Mouse (Mus musculus): ENCODE results near the gene Olfr695. TPM values are rescaled to one million over a fixed set of nuclear protein-coding genes. Genes with fewer than 3 reads are reported as not detected.
"Not testable (repeated sequence)": the region's sequence is repeated elsewhere in the genome, so short reads cannot be mapped to it uniquely, and the experiment has no call there.

Gene Olfr695
- polyA plus RNA-seq (2015; fragmentation: Nextera tagmentation; extraction: Ambion mirVana) = not detected in 2 replicates

DNA sequence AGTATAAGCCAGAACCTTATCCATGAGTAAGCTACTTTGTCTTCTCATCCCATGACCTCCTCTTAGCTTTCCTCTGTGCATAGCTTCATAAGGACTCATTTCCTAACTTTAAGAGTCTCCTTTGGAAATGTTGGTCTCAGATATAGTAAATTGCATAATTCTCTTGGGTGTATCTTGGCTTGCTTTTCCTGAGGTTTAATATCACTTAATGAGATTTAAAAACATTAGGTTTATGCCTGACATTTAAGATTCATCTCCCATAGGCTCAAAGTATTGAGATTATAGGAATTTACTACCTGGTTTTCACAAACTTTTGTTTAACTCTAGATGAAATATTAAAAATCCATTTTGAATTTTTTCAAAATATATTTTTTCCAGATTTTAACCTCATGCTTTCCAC is at the start of gene Olfr695:
Gene Olfr695 (minus strand): TSS at position 101 of the 400 bp plus-strand sequence.
- H3K27ac ChIP-seq (ENCODE audit: low read depth, low read length) = no peak within 1 kb of the TSS
- H3K4me2 ChIP-seq (ENCODE audit: low read length) = no peak within 1 kb of the TSS
- peaks cover 2% of the 10 kb centered on the region; the same call in 1 of the 2 replicates for H3K9me3 ChIP-seq (ENCODE audit: control insufficient read depth, low read length)
- no peaks in the 10 kb centered on the region for H3K36me3 ChIP-seq (ENCODE audit: control insufficient read depth, insufficient read depth, low read length)
- no peaks in the 10 kb centered on the region for H3K4me1 ChIP-seq (ENCODE audit: control insufficient read depth, insufficient read depth, low read depth, low read length)
- H3K9ac ChIP-seq (ENCODE audit: low read depth, low read length) = no peak within 1 kb of the TSS
- no peak for ATAC-seq
- H3K4me3 ChIP-seq (ENCODE audit: low read length) = no peak within 1 kb of the TSS
- H3K27me3 ChIP-seq (replicated peaks; ENCODE audit: control insufficient read depth, insufficient read depth, low read length) = no peaks in the 10 kb centered on the region

DNA sequence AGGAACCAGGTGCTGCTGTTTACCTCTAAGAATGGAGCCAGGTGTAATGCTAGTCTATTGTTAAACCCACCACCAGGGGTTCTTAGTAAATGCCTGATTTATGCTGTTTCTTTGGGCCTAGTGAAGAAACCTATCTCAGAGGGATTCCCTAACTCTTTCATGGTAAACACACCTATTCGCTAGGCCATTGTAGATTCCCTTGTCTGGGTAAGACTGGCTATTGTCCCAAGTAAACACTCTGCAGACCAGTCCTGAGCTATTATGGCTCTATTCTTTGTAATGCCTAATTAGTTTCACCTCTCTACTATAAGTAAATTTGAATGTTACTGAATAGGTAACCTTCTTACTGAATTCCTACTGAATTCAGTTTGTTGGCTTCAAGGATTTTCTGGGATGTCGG is 44.8 kb upstream of the Olfr695 start:
- H3K9me3 ChIP-seq (ENCODE audit: control insufficient read depth, low read length); H3K27me3 ChIP-seq (replicated peaks; ENCODE audit: control insufficient read depth, insufficient read depth, low read length); H3K4me3 ChIP-seq (ENCODE audit: low read length); ATAC-seq; H3K27ac ChIP-seq (ENCODE audit: low read depth, low read length); H3K9ac ChIP-seq (ENCODE audit: low read depth, low read length); H3K36me3 ChIP-seq (ENCODE audit: control insufficient read depth, insufficient read depth, low read length); H3K4me1 ChIP-seq (ENCODE audit: control insufficient read depth, insufficient read depth, low read depth, low read length); H3K4me2 ChIP-seq (ENCODE audit: low read length): not testable (repeated sequence)
- 98% methylated on average over 2 of the region's 2 CpGs for WGBS

DNA sequence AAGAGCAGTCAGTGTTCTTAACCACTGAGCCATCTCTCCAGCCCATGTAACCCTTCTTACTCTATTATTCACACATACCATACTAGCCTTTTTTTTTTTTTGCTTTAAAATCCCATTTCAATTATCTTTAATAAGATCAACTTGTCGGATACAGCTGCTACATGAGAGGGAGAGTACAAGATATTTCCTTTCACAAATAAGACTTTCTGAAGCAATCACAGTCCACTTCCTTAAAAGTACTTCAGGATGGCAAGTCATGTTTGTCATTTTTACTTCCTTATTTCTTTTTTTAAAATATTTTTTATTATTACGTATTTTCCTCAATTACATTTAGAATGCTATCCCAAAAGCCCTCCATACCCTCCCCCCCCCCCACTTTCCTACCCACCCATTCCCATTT is 42.6 kb upstream of the Olfr695 start:
- no peaks in the 10 kb centered on the region for H3K36me3 ChIP-seq (ENCODE audit: control insufficient read depth, insufficient read depth, low read length)
- ATAC-seq = no peak
- H3K4me3 ChIP-seq (ENCODE audit: low read length) = no peak overlapping the region
- no peak overlapping the region for H3K4me2 ChIP-seq (ENCODE audit: low read length)
- H3K9ac ChIP-seq (ENCODE audit: low read depth, low read length) = no peak overlapping the region
- 95% methylated on average over 2 of the region's 2 CpGs for WGBS
- no peak overlapping the region for H3K27ac ChIP-seq (ENCODE audit: low read depth, low read length)
- H3K9me3 ChIP-seq (ENCODE audit: control insufficient read depth, low read length) = 0 out of 2 replicates have a peak, but pooled peaks cover 2% of the 10 kb centered on the region
- H3K27me3 ChIP-seq (replicated peaks; ENCODE audit: control insufficient read depth, insufficient read depth, low read length) = no peaks in the 10 kb centered on the region
- no peaks in the 10 kb centered on the region for H3K4me1 ChIP-seq (ENCODE audit: control insufficient read depth, insufficient read depth, low read depth, low read length)

DNA sequence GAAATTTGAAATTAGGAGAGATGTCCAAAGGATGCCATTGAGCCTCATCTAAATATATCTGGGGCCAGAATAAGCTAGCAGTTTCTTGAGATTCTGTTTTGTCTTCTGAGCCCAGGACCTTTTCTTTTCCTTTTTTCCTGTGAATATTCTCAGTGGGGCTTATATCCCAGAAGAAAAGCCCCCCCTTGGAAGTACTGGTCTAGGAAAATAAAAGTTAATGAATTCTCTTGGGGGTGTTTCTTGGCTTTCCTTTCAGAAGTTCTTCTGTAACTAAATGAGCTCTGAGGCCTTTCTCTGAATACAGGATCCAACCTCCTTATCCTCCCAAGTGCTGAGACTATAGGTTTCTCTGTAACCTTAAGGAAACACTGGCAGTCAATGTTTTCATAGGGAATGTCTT is 39.1 kb upstream of the Olfr695 start, which contains the start of gene Olfr698:
Gene Olfr698 (minus strand): TSS at position 101 of the 400 bp plus-strand sequence.
- Histone ChIP-seq H3K9me3 (ENCODE audit: control insufficient read depth, low read length) (no peaks in the 10 kb centered on the region), H3K9ac (ENCODE audit: low read depth, low read length) (no peak within 1 kb of the TSS), H3K36me3 (ENCODE audit: control insufficient read depth, insufficient read depth, low read length) (no peaks in the 10 kb centered on the region), H3K4me1 (ENCODE audit: control insufficient read depth, insufficient read depth, low read depth, low read length) (no peaks in the 10 kb centered on the region), H3K27ac (ENCODE audit: low read depth, low read length) (no peak within 1 kb of the TSS), H3K27me3 (replicated peaks; ENCODE audit: control insufficient read depth, insufficient read depth, low read length) (no peaks in the 10 kb centered on the region), H3K4me2 (ENCODE audit: low read length) (no peak within 1 kb of the TSS), H3K4me3 (ENCODE audit: low read length) (no peak within 1 kb of the TSS)
- ATAC-seq = no peak

DNA sequence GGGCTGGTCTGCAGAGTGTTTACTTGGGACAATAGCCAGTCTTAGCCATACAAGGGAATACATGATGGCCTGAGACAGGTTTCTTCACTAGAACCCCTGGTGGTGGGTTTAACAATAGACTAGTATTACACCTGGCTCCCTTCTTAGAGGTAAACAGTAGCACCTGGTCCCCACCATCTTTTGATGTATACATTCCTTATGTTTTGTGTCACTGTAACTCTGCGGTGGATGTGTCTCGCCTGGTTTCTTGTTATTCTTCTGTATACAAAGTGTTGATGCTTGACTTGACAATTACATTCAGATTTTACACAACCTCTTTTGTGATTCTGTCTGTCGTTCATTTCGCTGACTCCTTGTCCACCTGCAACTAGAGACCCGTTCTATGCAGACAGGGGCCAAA is 29.6 kb upstream of the Olfr695 start:
- no peak for ATAC-seq
- no peaks in the 10 kb centered on the region for H3K9me3 ChIP-seq (ENCODE audit: control insufficient read depth, low read length)
- H3K4me1 ChIP-seq (ENCODE audit: control insufficient read depth, insufficient read depth, low read depth, low read length) = no peaks in the 10 kb centered on the region
- WGBS = 94% methylated on average over 5 of the region's 5 CpGs
- H3K27me3 ChIP-seq (replicated peaks; ENCODE audit: control insufficient read depth, insufficient read depth, low read length) = no peaks in the 10 kb centered on the region
- H3K36me3 ChIP-seq (ENCODE audit: control insufficient read depth, insufficient read depth, low read length) = no peaks in the 10 kb centered on the region
- H3K27ac ChIP-seq (ENCODE audit: low read depth, low read length) = no peak overlapping the region
- H3K4me2 ChIP-seq (ENCODE audit: low read length) = no peak overlapping the region
- no peak overlapping the region for H3K9ac ChIP-seq (ENCODE audit: low read depth, low read length)
- H3K4me3 ChIP-seq (ENCODE audit: low read length) = no peak overlapping the region

DNA sequence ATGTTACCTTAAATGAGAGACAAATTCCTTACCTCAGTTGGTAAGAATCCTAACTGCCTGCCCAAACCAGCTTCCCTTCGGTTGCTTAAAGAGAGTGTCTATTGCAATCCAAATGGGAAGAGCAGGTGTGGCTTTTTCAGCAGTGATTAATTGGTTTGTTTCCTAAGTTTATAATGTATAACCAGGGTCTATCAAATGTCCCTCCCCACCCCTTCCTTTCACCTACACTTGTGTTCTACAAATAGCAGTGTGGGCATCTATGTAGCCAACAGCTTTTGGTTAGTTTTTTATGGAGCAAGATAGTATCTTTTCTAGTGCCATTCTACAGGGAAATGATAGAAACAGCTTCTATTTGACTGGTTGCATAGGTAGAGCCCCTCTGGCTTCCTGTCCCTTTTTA is 26.1 kb upstream of the Olfr695 start, which contains the start of gene Olfr697:
Gene Olfr697 (minus strand): TSS at position 101 of the 400 bp plus-strand sequence.
- Histone ChIP-seq H3K9ac (ENCODE audit: low read depth, low read length) (no peak within 1 kb of the TSS), H3K4me3 (ENCODE audit: low read length) (no peak within 1 kb of the TSS), H3K4me2 (ENCODE audit: low read length) (no peak within 1 kb of the TSS), H3K4me1 (ENCODE audit: control insufficient read depth, insufficient read depth, low read depth, low read length) (no peaks in the 10 kb centered on the region), H3K27ac (ENCODE audit: low read depth, low read length) (no peak within 1 kb of the TSS), H3K36me3 (ENCODE audit: control insufficient read depth, insufficient read depth, low read length) (no peaks in the 10 kb centered on the region), H3K27me3 (replicated peaks; ENCODE audit: control insufficient read depth, insufficient read depth, low read length) (no peaks in the 10 kb centered on the region), H3K9me3 (ENCODE audit: control insufficient read depth, low read length) (no peaks in the 10 kb centered on the region)
- 86% methylated on average over 1 of the region's 1 CpGs for WGBS
- no peak for ATAC-seq

DNA sequence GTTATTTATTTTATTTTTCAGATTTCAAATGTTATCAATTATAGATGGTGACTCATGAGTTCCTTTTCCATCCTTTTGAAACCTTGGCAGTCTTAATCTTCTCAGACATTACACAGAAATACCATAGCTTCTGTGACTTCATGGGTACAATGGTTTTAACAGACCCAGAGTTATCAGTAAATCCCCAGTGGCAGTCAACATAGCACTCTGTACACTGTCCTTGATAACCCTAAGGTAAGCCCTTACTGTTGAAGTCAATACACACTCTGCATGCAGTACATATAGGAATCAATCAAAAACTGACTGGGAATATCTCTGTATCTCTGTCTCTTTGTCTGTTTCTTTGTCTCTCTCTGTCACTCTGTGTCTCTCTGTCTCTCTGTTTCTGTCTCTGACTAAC is 20.8 kb upstream of the Olfr695 start:
- H3K27me3 ChIP-seq (replicated peaks; ENCODE audit: control insufficient read depth, insufficient read depth, low read length) = no peaks in the 10 kb centered on the region
- H3K9ac ChIP-seq (ENCODE audit: low read depth, low read length) = no peak overlapping the region
- no peaks in the 10 kb centered on the region for H3K9me3 ChIP-seq (ENCODE audit: control insufficient read depth, low read length)
- H3K4me2 ChIP-seq (ENCODE audit: low read length) = no peak overlapping the region
- no peak overlapping the region for H3K4me3 ChIP-seq (ENCODE audit: low read length)
- H3K4me1 ChIP-seq (ENCODE audit: control insufficient read depth, insufficient read depth, low read depth, low read length) = no peaks in the 10 kb centered on the region
- no peak for ATAC-seq
- no peaks in the 10 kb centered on the region for H3K36me3 ChIP-seq (ENCODE audit: control insufficient read depth, insufficient read depth, low read length)
- H3K27ac ChIP-seq (ENCODE audit: low read depth, low read length) = no peak overlapping the region

DNA sequence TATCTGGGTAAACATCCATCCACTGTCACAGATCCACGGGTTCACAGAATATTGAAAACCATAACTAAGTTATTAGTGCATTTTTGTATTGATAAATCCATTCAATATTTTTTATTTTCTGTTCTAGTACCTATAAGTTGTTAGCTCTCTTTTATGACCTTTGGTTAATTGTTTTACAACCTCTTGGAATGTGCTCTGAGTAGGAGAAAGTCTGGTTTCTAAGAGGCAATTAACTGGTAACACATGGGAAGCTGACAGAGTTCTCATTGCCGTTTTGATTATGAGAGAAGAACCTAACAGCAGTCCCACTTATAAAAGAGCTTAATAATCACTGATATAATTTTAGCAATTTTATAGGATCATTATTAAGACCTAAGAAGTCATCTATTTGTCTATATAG is 17.5 kb upstream of the Olfr695 start:
- H3K36me3 ChIP-seq (ENCODE audit: control insufficient read depth, insufficient read depth, low read length) = no peaks in the 10 kb centered on the region
- H3K9me3 ChIP-seq (ENCODE audit: control insufficient read depth, low read length) = no peaks in the 10 kb centered on the region
- H3K4me2 ChIP-seq (ENCODE audit: low read length) = no peak overlapping the region
- H3K9ac ChIP-seq (ENCODE audit: low read depth, low read length) = no peak overlapping the region
- ATAC-seq = no peak
- H3K4me1 ChIP-seq (ENCODE audit: control insufficient read depth, insufficient read depth, low read depth, low read length) = no peaks in the 10 kb centered on the region
- 73% methylated on average over 2 of the region's 2 CpGs for WGBS
- no peak overlapping the region for H3K4me3 ChIP-seq (ENCODE audit: low read length)
- H3K27me3 ChIP-seq (replicated peaks; ENCODE audit: control insufficient read depth, insufficient read depth, low read length) = no peaks in the 10 kb centered on the region
- no peak overlapping the region for H3K27ac ChIP-seq (ENCODE audit: low read depth, low read length)

DNA sequence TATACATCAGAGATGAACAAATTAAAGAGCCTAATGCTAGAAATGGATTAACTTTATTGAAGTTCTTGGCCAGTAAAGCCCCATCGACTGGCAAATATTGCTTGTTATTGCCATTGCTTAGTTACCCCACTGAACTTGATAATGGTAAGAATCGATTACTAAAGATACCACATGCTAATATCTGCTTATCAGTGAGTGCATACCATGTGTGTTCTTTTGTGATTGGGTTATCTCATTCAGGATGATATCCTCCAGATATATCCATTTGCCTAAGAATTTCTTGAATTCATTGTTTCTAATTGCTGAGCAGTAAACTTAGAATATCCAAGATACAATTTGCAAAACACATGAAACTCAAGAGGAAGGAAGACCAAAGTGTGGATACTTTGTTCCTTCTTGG is 9.5 kb upstream of the Olfr695 start:
- not testable (repeated sequence) for H3K4me2 ChIP-seq (ENCODE audit: low read length); H3K4me1 ChIP-seq (ENCODE audit: control insufficient read depth, insufficient read depth, low read depth, low read length); H3K4me3 ChIP-seq (ENCODE audit: low read length); H3K27ac ChIP-seq (ENCODE audit: low read depth, low read length); ATAC-seq; H3K27me3 ChIP-seq (replicated peaks; ENCODE audit: control insufficient read depth, insufficient read depth, low read length); H3K9ac ChIP-seq (ENCODE audit: low read depth, low read length); H3K9me3 ChIP-seq (ENCODE audit: control insufficient read depth, low read length); H3K36me3 ChIP-seq (ENCODE audit: control insufficient read depth, insufficient read depth, low read length)
- WGBS = 90% methylated on average over 2 of the region's 2 CpGs

DNA sequence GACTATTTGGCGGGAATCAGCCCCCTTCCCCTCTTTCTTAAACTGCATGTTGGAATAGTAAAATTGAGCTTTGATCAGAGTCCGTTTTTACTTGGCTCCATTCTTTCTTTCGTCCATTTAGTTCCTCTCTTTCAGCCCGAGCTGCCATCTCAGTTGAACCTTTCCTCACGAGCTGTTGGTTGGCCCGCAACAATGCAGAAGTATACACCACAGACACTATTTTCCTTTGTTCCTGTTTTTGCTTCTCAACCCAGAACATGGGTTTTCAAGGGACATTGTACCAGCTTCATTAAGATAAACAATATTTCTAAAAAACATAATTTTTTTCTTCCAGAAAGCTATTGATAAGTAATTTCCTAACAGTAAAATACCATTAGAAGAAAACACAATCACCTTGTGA is 4.7 kb downstream of the Olfr695 start:
- Histone ChIP-seq H3K9me3 (ENCODE audit: control insufficient read depth, low read length) (no peaks in the 10 kb centered on the region), H3K27ac (ENCODE audit: low read depth, low read length) (no peak overlapping the region), H3K36me3 (ENCODE audit: control insufficient read depth, insufficient read depth, low read length) (no peaks in the 10 kb centered on the region), H3K4me2 (ENCODE audit: low read length) (no peak overlapping the region), H3K9ac (ENCODE audit: low read depth, low read length) (no peak overlapping the region), H3K4me1 (ENCODE audit: control insufficient read depth, insufficient read depth, low read depth, low read length) (no peaks in the 10 kb centered on the region), H3K27me3 (replicated peaks; ENCODE audit: control insufficient read depth, insufficient read depth, low read length) (no peaks in the 10 kb centered on the region), H3K4me3 (ENCODE audit: low read length) (no peak overlapping the region)
- no peak for ATAC-seq
- WGBS = 91% methylated on average over 6 of the region's 6 CpGs
